Mouse (Mus musculus) kidney, postnatal 0 days (tissue): ENCODE measurements around the gene Smco2. TPM values are rescaled to one million over a fixed set of nuclear protein-coding genes. Genes with fewer than 3 reads are reported as not detected.
A peak's percentile ranks its signal among the peaks of the same experiment; 100 is the strongest.

Experiments
- ATAC-seq: fragments of 200-750 bp; cut with Nextera tagmentation; replicated peaks from 2 replicates; pipeline ENCODE4 v1.8.0; 2017; ENCODE audit warnings: low read depth, moderate number of reproducible peaks, moderate TSS enrichment, moderate library complexity; ENCODE audit not compliant: low FRiP score
- DNase-seq: peaks from one replicate; pipeline ENCODE4 v3.0.0-alpha.2; 2016; ENCODE audit warnings: low spot score
- H3K27ac ChIP-seq: fragments of 300-500 bp; sonication (generic); 2 replicates; pipeline ENCODE4 v1.5.1; 2014; ENCODE audit warnings: mild to moderate bottlenecking
- H3K27me3 ChIP-seq: fragments of 300-500 bp; sonication (generic); 2 replicates; pipeline ENCODE4 v1.6.1; 2014; ENCODE audit warnings: low read length, mixed read lengths; ENCODE audit not compliant: insufficient read depth
- H3K36me3 ChIP-seq: fragments of 300-500 bp; sonication (generic); 2 replicates; pipeline ENCODE4 v1.6.1; 2014; ENCODE audit warnings: low read length, mixed read lengths; ENCODE audit not compliant: insufficient read depth
- H3K4me1 ChIP-seq: fragments of 300-500 bp; sonication (generic); replicated peaks from 2 replicates; pipeline ENCODE4 v1.6.1; 2014; ENCODE audit warnings: antibody characterized with exemption, low read length, mixed read lengths; ENCODE audit not compliant: insufficient read depth
- H3K4me2 ChIP-seq: fragments of 300-500 bp; sonication (generic); 2 replicates; pipeline ENCODE4 v1.6.1; 2014; ENCODE audit warnings: mild to moderate bottlenecking, low read length, moderate library complexity, mixed read lengths
- H3K4me3 ChIP-seq: fragments of 300-500 bp; sonication (generic); replicated peaks from 2 replicates; pipeline ENCODE4 v1.5.1; 2014; ENCODE audit warnings: low read depth, low read length
- H3K9ac ChIP-seq: fragments of 300-500 bp; sonication (generic); 2 replicates; pipeline ENCODE4 v1.6.1; 2014; ENCODE audit warnings: low read depth, low read length
- H3K9me3 ChIP-seq: fragments of 300-500 bp; sonication (generic); replicated peaks from 2 replicates; pipeline ENCODE4 v1.6.1; 2016; ENCODE audit warnings: low read length, inconsistent platforms, mixed read lengths
- CTCF ChIP-seq: IDR thresholded peaks from 2 replicates; pipeline ENCODE4 v1.5.1; 2016; ENCODE audit warnings: antibody characterized with exemption, low read depth, mild to moderate bottlenecking, moderate library complexity
- WGBS: fragments of 180-500 bp; shearing (Covaris S2); extraction: QIAGEN DNeasy Blood & Tissue Kit; methylation state at CpG from one replicate; pipeline ENCODE4 v1.1.7; 2014; 5-methylcytosine and 5-hydroxymethylcytosine counted together
- polyA plus RNA-seq: library from polyadenylated mRNA; unstranded; fragments of >200 nt; fragmentation: Nextera tagmentation; extraction: Ambion mirVana; gene quantifications from 2 replicates; pipeline ENCODE4 v1.2.1, GENCODE M21; 2015

Gene Smco2
- polyA plus RNA-seq, 1 experiment from 2014 or later = not detected

DNA sequence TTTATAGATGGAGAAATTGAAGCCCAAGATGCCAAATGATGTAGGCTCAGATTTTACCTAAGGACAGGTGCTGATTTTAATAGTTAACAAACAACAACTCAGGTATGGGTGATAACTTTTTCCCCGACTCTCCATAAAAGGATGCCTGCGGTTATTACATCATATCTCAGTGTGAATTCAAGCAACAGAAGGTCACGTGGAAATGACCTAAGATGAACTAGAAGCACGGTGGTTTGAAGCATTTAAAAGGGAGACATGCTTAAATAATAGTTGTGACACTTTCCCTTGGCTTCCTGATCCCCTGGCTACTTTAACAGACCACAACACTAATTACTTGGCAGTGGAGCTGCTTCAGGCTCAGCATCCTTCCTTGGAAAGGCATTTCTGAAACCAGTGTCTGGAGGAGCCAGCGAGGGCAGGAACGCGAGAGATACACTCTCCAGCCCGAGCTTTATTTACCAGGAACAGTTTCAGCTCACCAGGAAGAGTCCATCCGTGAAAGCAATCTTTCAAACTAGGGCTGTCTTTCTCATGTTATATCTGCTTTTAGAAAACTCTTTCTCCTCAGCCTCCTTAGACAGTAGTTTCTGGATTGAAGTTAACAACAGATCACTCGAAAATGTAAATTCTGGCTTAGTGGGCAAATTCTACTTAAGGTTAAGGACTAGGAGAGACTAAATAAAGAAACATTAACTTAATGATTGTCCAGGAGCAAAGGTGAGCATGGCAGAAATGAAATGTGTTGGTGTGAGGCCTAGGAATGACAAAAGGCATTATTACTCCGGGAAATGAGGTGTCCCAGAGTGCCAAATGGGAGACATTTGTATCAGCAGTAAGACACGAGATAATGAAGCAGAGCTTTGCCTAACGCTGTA is 32.2 kb downstream of the Smco2 start:
- WGBS = 48% methylated on average over 13 of the region's 13 CpGs
- H3K9ac ChIP-seq = no peak overlapping the region
- no peaks in the 10 kb centered on the region; the same call in none of the 2 replicates for H3K4me1 ChIP-seq
- ATAC-seq (no peak), DNase-seq (no peak)
- no peak for TF ChIP-seq CTCF
- no peaks in the 10 kb centered on the region for H3K36me3 ChIP-seq
- peak overlapping the region; percentile 20; the same call in 1 of the 2 replicates for H3K27ac ChIP-seq
- H3K9me3 ChIP-seq = no peaks in the 10 kb centered on the region
- H3K27me3 ChIP-seq = no peaks in the 10 kb centered on the region
- H3K4me3 ChIP-seq = no peak overlapping the region
- H3K4me2 ChIP-seq = no peak overlapping the region

DNA sequence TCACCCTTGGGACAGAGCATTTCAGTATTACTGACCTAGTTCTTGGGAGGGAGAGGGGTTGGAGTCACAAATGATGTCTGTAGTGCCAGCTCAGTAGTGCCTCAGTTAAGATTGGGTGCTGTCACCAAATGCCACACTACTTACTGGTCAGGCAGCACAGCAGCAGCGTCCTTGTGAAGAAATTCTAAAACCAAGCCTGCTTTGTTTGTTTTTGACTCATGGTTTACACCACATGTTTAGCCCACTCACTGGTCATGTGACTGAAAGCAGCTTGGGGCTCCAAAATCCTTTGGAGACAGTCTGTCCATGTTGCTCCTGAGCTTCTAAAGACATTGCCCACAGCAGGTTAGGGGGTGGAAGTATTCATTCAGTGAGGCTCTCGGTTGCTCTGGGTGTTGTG is 33.5 kb downstream of the Smco2 start:
- H3K4me1 ChIP-seq = no peaks in the 10 kb centered on the region; the same call in none of the 2 replicates
- H3K27me3 ChIP-seq = no peaks in the 10 kb centered on the region
- H3K4me3 ChIP-seq = no peak overlapping the region
- H3K9me3 ChIP-seq = no peaks in the 10 kb centered on the region
- 74% methylated on average over 2 of the region's 2 CpGs for WGBS
- no peak overlapping the region for H3K4me2 ChIP-seq
- no peak overlapping the region for H3K27ac ChIP-seq
- no peak for ATAC-seq
- H3K9ac ChIP-seq = no peak overlapping the region
- no peak for TF ChIP-seq CTCF
- DNase-seq = no peak
- H3K36me3 ChIP-seq = no peaks in the 10 kb centered on the region

DNA sequence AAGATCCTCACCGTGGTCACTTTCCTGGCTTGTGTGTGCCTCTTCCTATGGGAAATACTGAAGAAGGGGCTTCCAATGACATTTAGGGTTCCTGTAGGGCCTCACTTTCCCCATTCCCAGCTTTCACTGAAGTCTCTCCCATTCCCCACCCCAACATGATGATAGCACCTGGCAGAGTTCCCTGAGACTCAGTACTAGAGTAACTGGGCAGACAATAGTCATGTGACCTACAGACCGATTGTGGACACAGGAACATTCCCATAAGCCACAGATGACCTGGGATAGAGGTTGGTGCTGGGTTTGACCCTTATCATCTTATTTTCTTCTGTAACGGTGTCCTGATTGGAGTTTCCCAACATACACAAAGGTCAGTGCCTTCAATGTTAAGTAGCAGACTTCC is 34.3 kb downstream of the Smco2 start:
- ATAC-seq = no peak
- H3K36me3 ChIP-seq = no peaks in the 10 kb centered on the region
- WGBS = 81% methylated on average over 3 of the region's 3 CpGs

DNA sequence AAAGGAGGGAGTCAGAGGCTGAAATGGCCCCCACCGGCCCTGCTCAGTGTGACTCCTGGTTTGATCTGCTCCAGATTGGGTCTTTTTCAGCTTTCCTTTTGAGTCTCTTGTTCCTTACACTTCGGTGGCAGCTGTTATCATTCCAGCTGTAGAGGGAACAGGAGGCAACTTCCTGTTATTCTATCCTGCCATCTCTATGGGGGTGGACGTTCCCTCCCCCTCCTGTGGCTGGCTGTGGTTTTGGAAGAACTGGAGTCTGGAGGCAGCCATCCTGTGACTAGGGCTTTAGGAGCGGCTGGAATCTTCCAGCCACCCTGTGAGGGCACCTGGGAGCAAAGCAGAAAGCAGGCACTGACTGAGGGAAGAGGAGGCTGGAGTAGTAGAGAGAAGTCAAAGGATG is 34.9 kb downstream of the Smco2 start:
- DNase-seq (peak; percentile 77), ATAC-seq (no peak)
- Histone ChIP-seq H3K9me3 (no peaks in the 10 kb centered on the region), H3K27ac (0 out of 2 replicates have a peak overlapping the region, but pooled peaks have one; percentile 21), H3K4me2 (no peak overlapping the region), H3K36me3 (no peaks in the 10 kb centered on the region), H3K9ac (no peak overlapping the region), H3K4me1 (peaks cover 3% of the 10 kb centered on the region), H3K4me3 (no peak overlapping the region), H3K27me3 (no peaks in the 10 kb centered on the region)
- 19% methylated on average over 4 of the region's 4 CpGs for WGBS
- TF ChIP-seq CTCF = 0 out of 2 replicates have a peak, but pooled peaks have one; percentile 4

More for the DNA sequence above, 34.3 kb downstream of the Smco2 start:
- no peak overlapping the region for H3K9ac ChIP-seq
- H3K4me2 ChIP-seq = no peak overlapping the region
- no peak overlapping the region for H3K4me3 ChIP-seq
- DNase-seq = no peak
- no peak overlapping the region for H3K27ac ChIP-seq
- no peaks in the 10 kb centered on the region for H3K27me3 ChIP-seq
- TF ChIP-seq CTCF = no peak
- no peaks in the 10 kb centered on the region for H3K9me3 ChIP-seq
- H3K4me1 ChIP-seq = no peaks in the 10 kb centered on the region; the same call in none of the 2 replicates

DNA sequence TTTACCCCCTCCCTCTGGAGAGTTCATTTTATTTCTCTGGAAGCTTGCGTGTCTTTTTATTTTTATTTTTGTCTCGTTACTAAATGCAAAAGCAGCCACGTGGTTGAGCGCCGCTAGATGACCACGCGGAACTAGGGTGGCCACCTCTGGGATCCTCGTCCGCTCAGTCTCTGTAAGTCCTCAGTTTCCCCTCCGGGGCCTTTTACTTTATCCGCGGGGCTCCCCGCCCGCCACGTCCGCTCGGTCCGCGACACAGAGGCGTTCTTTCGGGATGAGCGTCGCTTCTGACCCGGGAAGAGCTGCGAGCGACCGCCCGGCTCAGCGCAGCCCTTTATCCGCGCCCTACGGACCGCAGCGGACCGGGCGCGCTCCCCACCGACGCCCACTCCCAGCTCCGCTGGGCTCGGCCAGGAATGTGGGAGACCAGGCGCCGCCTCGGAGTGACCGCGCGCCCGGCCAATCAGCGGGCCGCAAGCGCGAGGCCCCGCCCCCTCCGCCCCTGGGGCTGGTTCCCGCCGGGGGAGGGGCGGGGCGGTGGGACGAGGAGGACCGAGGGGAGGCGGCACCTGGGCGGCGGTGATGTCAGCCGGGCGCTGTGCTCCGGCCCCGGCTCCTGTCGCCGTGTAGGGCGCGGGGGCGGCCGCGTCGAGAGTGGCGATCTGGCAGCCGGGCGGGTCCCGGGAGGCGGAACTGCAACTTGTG is 38.2 kb downstream of the Smco2 start, which contains the start of gene Ppfibp1:
Gene Ppfibp1 (plus strand): TSS at position 530 of the 702 bp plus-strand sequence.
- H3K9ac ChIP-seq = peak within 1 kb of the TSS; percentile 86
- H3K36me3 ChIP-seq = no peaks in the 10 kb centered on the region
- peak within 1 kb of the TSS; percentile 86 for H3K27ac ChIP-seq
- TF ChIP-seq CTCF = no peak
- ATAC-seq (peak; percentile 95), DNase-seq (peak; percentile 96)
- H3K9me3 ChIP-seq = no peaks in the 10 kb centered on the region
- peak within 1 kb of the TSS; percentile 79 for H3K4me3 ChIP-seq
- H3K27me3 ChIP-seq = no peaks in the 10 kb centered on the region
- H3K4me2 ChIP-seq = peak within 1 kb of the TSS; percentile 86
- peaks cover 12% of the 10 kb centered on the region for H3K4me1 ChIP-seq
- WGBS = under 1% methylated on average over 73 of the region's 80 CpGs
